ENCODE assay signal across 11 mouse cellular contexts in genomic region chr7:25270652-25271633, GRCm38 (mm10). TPM values are rescaled to one million over a fixed set of nuclear protein-coding genes. Genes with fewer than 3 reads are reported as not detected.
DNase-seq lines count a peak whose midpoint lies in the region; ATAC-seq lines count a peak whose summit lies in the region.
"Had no signal": no experiment of that assay in that cellular context is flagged by ENCODE, and none has a peak within 500 bp of the region (broad histone marks: within the 10 kb centered on the region; RNA-seq: fewer than 3 reads in every experiment).

No protein-coding gene starts in this region.

- H3K4me1 ChIP-seq in hindbrain, embryonic 10.5 days (replicated peaks) = peaks cover 66% of the 10 kb centered on the region
- peaks cover 30% of the 10 kb centered on the region for H3K4me1 ChIP-seq in hindbrain, embryonic 16.5 days (ENCODE audit: control insufficient read depth, insufficient read depth, low read depth, low read length)
- H3K4me1 ChIP-seq in neural tube, embryonic 12.5 days = peaks cover 39% of the 10 kb centered on the region
- peaks cover 60% of the 10 kb centered on the region for H3K4me1 ChIP-seq in embryonic facial prominence, embryonic 10.5 days
- H3K4me1 ChIP-seq in neural tube, embryonic 15.5 days = peaks cover 62% of the 10 kb centered on the region

- no peaks in the 10 kb centered on the region for H3K27me3 ChIP-seq in hindbrain, embryonic 10.5 days (ENCODE audit: insufficient read depth, poor library complexity, severe bottlenecking)
- no peaks in the 10 kb centered on the region for H3K27me3 ChIP-seq in hindbrain, embryonic 16.5 days (replicated peaks; ENCODE audit: control insufficient read depth, insufficient read depth, low read length)
- no peaks in the 10 kb centered on the region for H3K27me3 ChIP-seq in neural tube, embryonic 12.5 days (replicated peaks)
- no peaks in the 10 kb centered on the region for H3K27me3 ChIP-seq in embryonic facial prominence, embryonic 10.5 days (replicated peaks; ENCODE audit: low read depth, poor library complexity, severe bottlenecking)
- no peaks in the 10 kb centered on the region for H3K27me3 ChIP-seq in neural tube, embryonic 15.5 days (replicated peaks)

- DNase-seq in hindbrain, embryonic 10.5 days (ENCODE audit: low spot score) = no peak
- DNase-seq in neural tube, embryonic 10.5 days (ENCODE audit: extremely low spot score, low spot score) = no peak
- no peak for DNase-seq in embryonic facial prominence, embryonic 10.5 days (ENCODE audit: low spot score)
- no peak for DNase-seq in thymus, postnatal 10 days (ENCODE audit: low spot score in 2 of 2)
- DNase-seq: adrenal gland, postnatal 14 days; thymus, postnatal 25 days had no signal

- H3K9ac ChIP-seq in hindbrain, embryonic 16.5 days (ENCODE audit: low read depth, low read length) = no peak overlapping the region
- no peak overlapping the region for H3K9ac ChIP-seq in neural tube, embryonic 12.5 days
- 0 out of 2 replicates have a peak overlapping the region, but pooled peaks have one; percentile 10 for H3K9ac ChIP-seq in neural tube, embryonic 15.5 days (replicated peaks)

- H3K9me3 ChIP-seq in hindbrain, embryonic 10.5 days = no peaks in the 10 kb centered on the region
- H3K9me3 ChIP-seq in hindbrain, embryonic 16.5 days (ENCODE audit: control insufficient read depth, low read length) = no peaks in the 10 kb centered on the region
- H3K9me3 ChIP-seq in neural tube, embryonic 12.5 days = no peaks in the 10 kb centered on the region
- no peaks in the 10 kb centered on the region for H3K9me3 ChIP-seq in embryonic facial prominence, embryonic 10.5 days
- H3K9me3 ChIP-seq in neural tube, embryonic 15.5 days (replicated peaks) = no peaks in the 10 kb centered on the region

- H3K4me3 ChIP-seq in hindbrain, embryonic 10.5 days = 0 out of 2 replicates have a peak overlapping the region, but pooled peaks have one; percentile 6
- H3K4me3 ChIP-seq in hindbrain, embryonic 16.5 days (ENCODE audit: low read length) = no peak overlapping the region
- no peak overlapping the region for H3K4me3 ChIP-seq in neural tube, embryonic 12.5 days
- 0 out of 2 replicates have a peak overlapping the region, but pooled peaks have one; percentile 89 for H3K4me3 ChIP-seq in embryonic facial prominence, embryonic 10.5 days
- no peak overlapping the region for H3K4me3 ChIP-seq in neural tube, embryonic 15.5 days (replicated peaks)

- H3K27ac ChIP-seq in hindbrain, embryonic 10.5 days = no peak overlapping the region
- no peak overlapping the region for H3K27ac ChIP-seq in hindbrain, embryonic 16.5 days (ENCODE audit: low read depth, low read length)
- H3K27ac ChIP-seq in neural tube, embryonic 12.5 days = no peak overlapping the region
- H3K27ac ChIP-seq in embryonic facial prominence, embryonic 10.5 days (replicated peaks) = 0 out of 2 replicates have a peak overlapping the region, but pooled peaks have one; percentile 31
- no peak overlapping the region for H3K27ac ChIP-seq in neural tube, embryonic 15.5 days (replicated peaks)

- ATAC-seq in hindbrain, embryonic 16.5 days = no peak
- ATAC-seq in neural tube, embryonic 12.5 days (ENCODE audit: low FRiP score, low read depth) = no peak
- ATAC-seq in neural tube, embryonic 15.5 days (ENCODE audit: low FRiP score) = no peak

- peaks cover 31% of the 10 kb centered on the region for H3K36me3 ChIP-seq in hindbrain, embryonic 10.5 days
- H3K36me3 ChIP-seq in hindbrain, embryonic 16.5 days (ENCODE audit: control insufficient read depth, insufficient read depth, low read length) = peaks cover 22% of the 10 kb centered on the region; the same call in 1 of the 2 replicates
- H3K36me3 ChIP-seq in neural tube, embryonic 12.5 days = peaks cover 32% of the 10 kb centered on the region
- H3K36me3 ChIP-seq in embryonic facial prominence, embryonic 10.5 days (replicated peaks) = peaks cover 32% of the 10 kb centered on the region
- peaks cover 29% of the 10 kb centered on the region for H3K36me3 ChIP-seq in neural tube, embryonic 15.5 days

- H3K4me2 ChIP-seq in hindbrain, embryonic 16.5 days (ENCODE audit: low read length) = no peak overlapping the region
- peak overlapping the region; percentile 80; the same call in 1 of the 2 replicates for H3K4me2 ChIP-seq in neural tube, embryonic 12.5 days (replicated peaks)
- H3K4me2 ChIP-seq in neural tube, embryonic 15.5 days = peak overlapping the region; percentile 86; the same call in 1 of the 2 replicates

- 89% methylated on average over 35 of the region's 35 CpGs for WGBS in hindbrain, embryonic 10.5 days
- 90% methylated on average over 35 of the region's 35 CpGs for WGBS in hindbrain, embryonic 16.5 days
- 91% methylated on average over 35 of the region's 35 CpGs for WGBS in neural tube, embryonic 12.5 days
- 89% methylated on average over 35 of the region's 35 CpGs for WGBS in embryonic facial prominence, embryonic 10.5 days
- WGBS in neural tube, embryonic 15.5 days = 92% methylated on average over 35 of the region's 35 CpGs

RNA-seq across cellular contexts. Expression of gene Cic, which starts 3.4 kb away (rescaled TPM):
- 23.2 and 23.5 TPM in 2 replicates for polyA plus RNA-seq in hindbrain, embryonic 10.5 days (2016; fragmentation: Nextera tagmentation; extraction: Ambion mirVana)
- polyA plus RNA-seq in hindbrain, embryonic 16.5 days (2015; fragmentation: Nextera tagmentation; extraction: Ambion mirVana) = 31.0 and 36.4 TPM in 2 replicates
- polyA plus RNA-seq in neural tube, embryonic 12.5 days (2016; fragmentation: Nextera tagmentation; extraction: Ambion mirVana) = 44.2 and 45.0 TPM in 2 replicates
- polyA plus RNA-seq in embryonic facial prominence, embryonic 10.5 days (2016; fragmentation: Nextera tagmentation; extraction: Ambion mirVana) = 17.1 and 21.4 TPM in 2 replicates
- polyA plus RNA-seq in neural tube, embryonic 15.5 days (2015; fragmentation: Nextera tagmentation; extraction: Ambion mirVana) = 33.3 and 37.2 TPM in 2 replicates

RNA-seq across cellular contexts. Expression of gene Erf, which starts 20.4 kb away (rescaled TPM):
- polyA plus RNA-seq in hindbrain, embryonic 10.5 days (2016; fragmentation: Nextera tagmentation; extraction: Ambion mirVana) = 8.0 and 8.6 TPM in 2 replicates
- 3.7 and 4.3 TPM in 2 replicates for polyA plus RNA-seq in hindbrain, embryonic 16.5 days (2015; fragmentation: Nextera tagmentation; extraction: Ambion mirVana)
- 11.9 and 13.1 TPM in 2 replicates for polyA plus RNA-seq in neural tube, embryonic 12.5 days (2016; fragmentation: Nextera tagmentation; extraction: Ambion mirVana)
- polyA plus RNA-seq in embryonic facial prominence, embryonic 10.5 days (2016; fragmentation: Nextera tagmentation; extraction: Ambion mirVana) = 10.9 and 11.5 TPM in 2 replicates
- 3.7 and 6.5 TPM in 2 replicates for polyA plus RNA-seq in neural tube, embryonic 15.5 days (2015; fragmentation: Nextera tagmentation; extraction: Ambion mirVana)

RNA-seq across cellular contexts. Expression of gene Pafah1b3, which starts 26.8 kb away (rescaled TPM):
- 271 and 384 TPM in 2 replicates for polyA plus RNA-seq in hindbrain, embryonic 10.5 days (2016; fragmentation: Nextera tagmentation; extraction: Ambion mirVana)
- polyA plus RNA-seq in hindbrain, embryonic 16.5 days (2015; fragmentation: Nextera tagmentation; extraction: Ambion mirVana) = 566 and 571 TPM in 2 replicates
- polyA plus RNA-seq in neural tube, embryonic 12.5 days (2016; fragmentation: Nextera tagmentation; extraction: Ambion mirVana) = 400 and 431 TPM in 2 replicates
- polyA plus RNA-seq in embryonic facial prominence, embryonic 10.5 days (2016; fragmentation: Nextera tagmentation; extraction: Ambion mirVana) = 281 and 301 TPM in 2 replicates
- polyA plus RNA-seq in neural tube, embryonic 15.5 days (2015; fragmentation: Nextera tagmentation; extraction: Ambion mirVana) = 458 and 569 TPM in 2 replicates

RNA-seq across cellular contexts. Expression of gene Prr19, which starts 30.3 kb away (rescaled TPM):
- 1.2 and 2.1 TPM in 2 replicates for polyA plus RNA-seq in hindbrain, embryonic 10.5 days (2016; fragmentation: Nextera tagmentation; extraction: Ambion mirVana)
- 4.7 and 4.8 TPM in 2 replicates for polyA plus RNA-seq in hindbrain, embryonic 16.5 days (2015; fragmentation: Nextera tagmentation; extraction: Ambion mirVana)
- polyA plus RNA-seq in neural tube, embryonic 12.5 days (2016; fragmentation: Nextera tagmentation; extraction: Ambion mirVana) = 1.1 and 1.5 TPM in 2 replicates
- 0.82 and 0.88 TPM in 2 replicates for polyA plus RNA-seq in embryonic facial prominence, embryonic 10.5 days (2016; fragmentation: Nextera tagmentation; extraction: Ambion mirVana)
- polyA plus RNA-seq in neural tube, embryonic 15.5 days (2015; fragmentation: Nextera tagmentation; extraction: Ambion mirVana) = 3.0 and 3.5 TPM in 2 replicates
- polyA plus RNA-seq: large intestine, adult 2 months; liver, adult 2 months had no signal

RNA-seq across cellular contexts. Expression of gene Gsk3a, which starts 33.3 kb away (rescaled TPM):
- polyA plus RNA-seq in hindbrain, embryonic 10.5 days (2016; fragmentation: Nextera tagmentation; extraction: Ambion mirVana) = 11.6 and 12.5 TPM in 2 replicates
- 13.0 and 16.4 TPM in 2 replicates for polyA plus RNA-seq in hindbrain, embryonic 16.5 days (2015; fragmentation: Nextera tagmentation; extraction: Ambion mirVana)
- polyA plus RNA-seq in neural tube, embryonic 12.5 days (2016; fragmentation: Nextera tagmentation; extraction: Ambion mirVana) = 19.1 and 20.3 TPM in 2 replicates
- 10.6 and 10.7 TPM in 2 replicates for polyA plus RNA-seq in embryonic facial prominence, embryonic 10.5 days (2016; fragmentation: Nextera tagmentation; extraction: Ambion mirVana)
- polyA plus RNA-seq in neural tube, embryonic 15.5 days (2015; fragmentation: Nextera tagmentation; extraction: Ambion mirVana) = 16.0 and 16.3 TPM in 2 replicates

Comparison
In these comparisons a context has a peak if more than half of its experiments do, and no peak if none do; other contexts are left out.
1. H3K4me3 ChIP-seq: peak in hindbrain, embryonic 10.5 days (single experiment) and embryonic facial prominence, embryonic 10.5 days (single experiment); none in hindbrain, embryonic 16.5 days (single experiment), neural tube, embryonic 12.5 days (single experiment) and neural tube, embryonic 15.5 days (single experiment).